Mouse (Mus musculus) layer of hippocampus, adult 9-11 months (tissue): ENCODE results near the gene Ppp6r1.

Source experiments
- DNase-seq: peaks from one replicate; pipeline ENCODE4 v3.0.0; 2022

The Ppp6r1 gene

DNA sequence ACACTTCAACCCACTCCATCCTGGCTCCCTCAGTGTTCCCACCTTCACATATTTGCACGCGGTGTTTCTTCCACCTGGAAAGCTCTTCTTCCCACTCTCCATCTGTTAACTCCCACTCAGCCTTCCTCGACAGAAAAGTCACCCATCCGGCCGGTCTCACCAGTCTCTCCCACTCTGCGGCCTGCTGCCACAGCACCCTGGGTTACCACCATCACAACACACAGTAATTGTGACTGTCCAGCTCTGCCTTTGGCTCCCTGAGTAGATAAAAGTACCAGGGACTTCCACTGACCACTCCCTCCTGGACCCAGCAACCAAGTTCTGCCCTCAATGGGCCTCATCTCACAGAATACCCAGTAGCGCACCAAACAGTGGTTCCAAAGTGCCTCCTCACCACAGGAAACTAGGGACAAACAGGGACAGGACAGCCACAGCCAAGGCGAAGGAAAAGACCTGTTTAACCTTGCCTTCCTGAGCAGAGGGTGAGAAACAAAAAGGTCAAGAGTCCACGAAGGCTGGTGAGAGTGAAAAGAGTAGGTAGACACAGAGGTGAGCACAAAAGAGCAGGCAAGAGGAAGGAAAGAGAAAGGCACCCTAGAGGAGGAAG lies 1.2 kb downstream of the Ppp6r1 start:
- no peak for DNase-seq

DNA sequence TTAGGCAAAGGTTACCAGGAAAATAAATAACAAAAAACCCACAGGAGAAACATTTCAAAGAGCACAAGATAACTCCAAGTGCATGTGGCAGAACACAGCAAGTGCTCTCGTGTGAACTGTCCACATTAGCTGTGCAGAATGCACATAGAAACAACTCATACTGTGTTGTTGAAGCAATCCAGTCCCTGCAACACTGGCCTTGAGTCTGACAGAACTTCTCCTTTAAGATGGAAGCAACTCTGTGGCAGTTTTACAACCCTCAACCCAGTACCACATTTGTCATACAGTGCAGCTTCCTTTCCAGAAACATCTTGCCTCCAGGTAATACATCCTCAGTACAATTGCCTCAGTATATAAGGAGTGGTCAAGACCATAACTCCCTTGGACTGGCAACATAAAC lies 2.0 kb downstream of the Ppp6r1 start:
- no peak for DNase-seq

DNA sequence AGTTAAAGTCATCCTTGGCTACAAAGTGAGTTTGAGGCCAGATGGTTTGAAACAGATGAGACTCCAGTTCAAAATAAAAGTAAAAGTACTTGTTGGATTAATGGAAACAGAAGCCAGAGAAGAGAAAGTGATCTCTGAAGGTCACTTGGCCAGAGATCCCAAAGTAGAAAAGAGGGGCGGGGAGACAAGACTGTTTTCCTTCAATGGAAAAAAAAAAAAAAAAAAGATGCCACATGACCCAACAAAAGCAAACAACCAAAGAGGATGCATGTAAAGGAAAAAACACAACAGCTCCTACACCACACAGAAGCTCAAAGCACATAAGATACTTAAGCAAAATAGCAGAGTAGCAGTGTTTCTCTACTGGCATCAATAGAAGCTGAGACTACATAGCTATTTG lies 2.9 kb downstream of the Ppp6r1 start:
- no peak for DNase-seq

DNA sequence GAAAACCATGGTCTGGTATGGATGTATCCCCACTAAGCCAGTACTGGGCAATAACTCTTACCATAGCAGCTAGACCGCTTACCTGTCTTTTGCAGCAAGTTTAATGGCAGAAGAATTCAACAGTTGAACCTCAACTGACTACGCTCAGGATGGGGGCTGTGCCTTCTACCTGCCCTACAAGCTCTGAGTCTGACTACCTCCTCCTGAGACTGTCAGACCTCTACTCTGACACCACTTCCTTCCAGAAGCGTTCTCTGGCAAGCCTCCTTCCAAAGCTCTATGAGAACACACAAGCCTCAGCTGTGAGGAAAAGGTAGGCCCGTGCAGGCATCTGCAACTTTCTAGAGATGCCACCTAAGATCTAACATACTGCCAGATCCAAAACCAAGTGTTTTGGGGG lies 3.4 kb downstream of the Ppp6r1 start:
- DNase-seq: no peak

DNA sequence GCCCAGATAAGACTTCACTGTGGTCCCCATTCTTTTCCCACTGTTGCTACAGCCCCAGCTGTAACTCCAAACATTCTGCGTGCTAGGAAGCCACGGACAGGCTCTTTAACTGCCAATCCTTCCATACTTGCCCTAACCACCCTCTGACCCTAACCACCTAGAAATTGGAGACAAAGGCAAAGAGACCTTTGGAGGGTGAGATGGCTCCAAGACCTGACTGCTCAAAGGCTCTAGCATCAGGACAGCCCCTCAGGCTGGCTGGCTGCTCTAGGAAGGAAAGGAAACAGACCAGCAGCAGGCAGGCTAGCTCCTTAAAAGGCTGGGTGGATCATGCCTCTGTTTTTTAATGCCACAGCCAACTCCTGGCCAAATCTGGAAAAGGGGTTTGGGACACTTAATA lies 4.6 kb downstream of the Ppp6r1 start:
- DNase-seq: no peak

DNA sequence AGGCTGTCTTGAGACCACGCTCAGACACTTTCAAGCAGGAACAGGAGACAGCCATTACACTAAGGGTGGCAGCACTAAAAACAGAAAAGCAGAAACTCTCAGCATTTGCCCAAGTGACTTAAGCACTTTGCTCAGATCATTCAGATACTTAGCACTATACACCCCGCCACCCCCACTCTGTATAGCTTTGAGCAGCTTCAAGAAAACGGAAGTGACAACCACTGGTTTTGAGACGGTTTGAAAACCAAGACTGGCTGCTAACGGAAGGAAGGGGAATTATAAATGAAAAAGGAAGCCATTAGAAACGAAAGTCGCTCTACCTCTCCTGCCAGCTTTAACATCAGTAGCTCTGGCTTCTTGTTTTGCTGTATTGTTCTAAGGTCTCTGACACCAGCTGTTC lies 5.0 kb downstream of the Ppp6r1 start:
- peak; percentile 78 for DNase-seq

DNA sequence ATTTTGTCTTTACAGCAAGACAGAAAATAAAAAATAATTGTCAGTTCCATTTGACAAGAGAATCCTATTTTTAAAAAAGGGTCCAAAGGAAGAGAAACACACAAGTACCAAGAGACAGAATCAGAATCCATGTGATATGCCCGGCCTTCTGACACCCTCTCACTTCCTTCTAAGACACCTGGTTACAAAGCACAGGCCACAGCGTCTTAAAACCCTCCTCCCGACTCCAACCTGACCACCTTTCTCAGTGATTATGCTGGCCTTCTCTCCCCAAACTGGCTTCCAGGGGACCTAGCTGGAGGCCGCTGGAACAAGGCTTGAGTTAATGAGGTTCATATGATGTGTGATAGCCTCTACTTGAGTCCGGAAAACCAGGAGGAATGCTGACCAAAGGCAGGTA lies 5.5 kb downstream of the Ppp6r1 start:
- DNase-seq: no peak

DNA sequence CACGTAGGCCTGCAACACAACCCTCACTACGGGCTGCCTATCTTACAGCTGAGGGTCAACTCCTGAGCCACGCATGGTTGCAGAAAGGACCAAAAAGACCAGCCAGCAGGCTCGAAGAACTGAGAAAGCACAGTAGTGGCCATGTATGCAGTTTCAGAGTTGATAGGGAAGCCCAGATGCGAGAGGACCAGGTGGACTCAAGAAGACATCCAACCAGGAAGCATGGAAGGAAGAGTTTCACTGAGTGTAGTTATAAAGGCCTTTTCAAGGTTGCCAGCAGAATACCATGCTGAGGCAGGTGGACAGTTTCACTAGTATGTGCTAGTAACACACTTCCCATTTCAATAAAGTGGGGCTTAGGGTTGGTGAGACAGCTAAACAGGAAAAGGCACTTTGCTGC lies 6.1 kb downstream of the Ppp6r1 start:
- DNase-seq: no peak

DNA sequence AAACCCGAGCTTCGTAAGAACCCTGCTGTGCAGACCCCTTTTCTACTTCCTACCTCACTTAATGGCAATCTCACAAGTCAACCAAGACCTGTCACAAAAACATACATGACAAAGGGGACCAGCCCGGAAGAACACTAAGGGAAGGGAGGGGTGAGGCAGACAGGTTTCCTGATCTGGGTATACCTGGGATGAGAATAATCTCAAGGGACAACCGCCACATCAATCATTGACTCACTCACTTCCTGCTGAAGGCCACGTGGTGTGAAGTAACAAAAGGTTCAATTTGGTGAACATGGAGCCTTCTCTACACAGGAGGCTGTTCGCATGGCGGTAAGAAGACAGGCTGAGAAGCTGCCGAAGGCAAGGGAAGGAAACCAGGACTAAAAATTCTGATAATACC lies 7.2 kb downstream of the Ppp6r1 start:
- DNase-seq: no peak

DNA sequence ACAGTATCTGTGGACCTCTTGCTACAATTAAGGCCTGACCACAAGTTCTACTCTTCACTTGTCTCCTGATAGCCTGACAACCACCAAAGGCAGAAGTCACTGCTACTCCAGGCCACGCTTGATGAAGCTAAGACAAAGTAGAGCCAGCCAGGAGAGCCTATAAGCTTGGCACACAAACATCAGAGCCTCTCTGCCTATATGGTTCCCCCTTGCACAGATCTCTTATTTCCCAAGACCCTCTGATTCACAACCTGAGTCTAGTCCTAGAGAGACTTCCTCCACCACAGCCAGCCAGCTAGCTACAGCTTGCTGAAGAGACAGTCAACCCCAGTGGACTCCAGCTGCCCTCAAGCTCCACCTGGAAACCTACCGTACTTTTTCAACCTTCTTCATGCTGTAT lies 10.8 kb downstream of the Ppp6r1 start:
- no peak for DNase-seq

DNA sequence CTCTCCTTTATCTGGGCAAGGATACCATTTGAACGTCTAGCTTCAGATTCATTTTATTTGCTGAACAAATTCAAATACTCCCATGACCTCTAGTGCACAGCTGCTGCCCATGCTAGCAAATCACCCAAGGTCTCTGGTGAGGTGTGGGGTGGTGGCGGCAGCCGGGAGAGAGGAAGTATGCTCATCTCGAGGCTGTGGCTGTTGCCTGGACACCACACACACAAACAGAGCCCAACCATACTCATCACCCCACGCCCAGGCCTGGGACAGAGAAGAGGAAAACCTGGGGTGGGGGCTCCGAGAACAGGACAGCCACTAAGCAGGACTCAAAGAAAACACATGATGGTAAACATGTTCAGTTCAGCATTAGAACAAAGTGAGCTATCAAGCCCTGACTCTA lies 11.5 kb downstream of the Ppp6r1 start:
- DNase-seq: no peak

DNA sequence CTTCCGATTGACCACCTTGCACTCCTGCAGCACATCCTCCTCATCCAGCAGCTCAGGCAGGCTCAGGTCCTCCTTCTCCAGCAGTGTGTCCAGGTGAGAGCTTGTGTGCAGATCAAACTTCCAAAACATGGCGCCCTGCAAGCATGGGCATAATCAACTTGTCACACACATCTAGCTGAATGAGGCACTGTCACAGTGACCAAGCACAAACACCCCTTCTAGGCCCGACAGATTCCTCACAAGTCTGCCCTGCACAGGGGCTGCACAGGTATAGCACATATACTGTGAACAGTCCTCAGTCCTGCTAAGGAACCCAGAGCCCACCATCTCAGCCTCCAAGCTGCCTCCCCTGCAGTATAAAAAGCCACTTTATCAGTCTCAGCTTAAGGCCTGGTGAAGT lies 12.0 kb downstream of the Ppp6r1 start:
- DNase-seq: no peak

DNA sequence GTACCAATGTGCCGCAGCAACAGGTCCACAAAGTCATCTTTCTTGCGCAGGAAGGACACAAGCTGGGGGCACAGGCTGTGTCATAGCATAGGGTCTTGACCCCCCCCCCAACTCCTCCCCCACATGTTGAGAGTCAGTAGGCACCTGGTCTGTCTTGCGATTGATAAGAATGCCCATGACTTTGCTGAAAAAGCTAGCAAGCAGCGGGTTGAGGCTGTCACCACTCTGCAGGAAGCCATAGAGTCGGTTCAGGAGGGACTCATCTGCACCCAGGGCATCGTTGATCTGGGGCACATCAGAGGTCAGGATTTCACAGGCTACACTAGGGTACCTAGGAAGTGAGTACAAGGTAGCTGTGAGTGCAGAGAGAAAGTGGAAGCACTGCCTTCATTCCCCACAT lies 15.6 kb downstream of the Ppp6r1 start:
- DNase-seq: no peak

DNA sequence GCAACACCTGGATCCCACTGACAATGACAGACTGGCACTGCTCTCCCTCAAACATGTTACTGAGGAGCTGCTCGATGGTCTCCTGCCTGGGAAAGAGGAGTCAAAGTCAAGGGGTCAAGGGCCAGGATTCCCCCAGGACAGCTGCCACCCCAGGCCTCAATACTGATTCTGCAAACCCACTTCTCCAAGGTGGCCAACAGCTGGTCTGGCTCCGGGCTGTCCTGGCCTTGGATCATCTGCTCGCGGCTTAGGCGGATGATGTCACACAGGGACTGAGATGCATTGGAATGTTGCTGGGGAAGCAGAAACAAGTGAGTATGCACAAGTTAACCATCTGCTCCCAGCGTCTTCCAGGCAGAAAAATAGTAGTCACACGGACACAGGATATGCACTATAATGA lies 16.9 kb downstream of the Ppp6r1 start:
- DNase-seq: no peak

DNA sequence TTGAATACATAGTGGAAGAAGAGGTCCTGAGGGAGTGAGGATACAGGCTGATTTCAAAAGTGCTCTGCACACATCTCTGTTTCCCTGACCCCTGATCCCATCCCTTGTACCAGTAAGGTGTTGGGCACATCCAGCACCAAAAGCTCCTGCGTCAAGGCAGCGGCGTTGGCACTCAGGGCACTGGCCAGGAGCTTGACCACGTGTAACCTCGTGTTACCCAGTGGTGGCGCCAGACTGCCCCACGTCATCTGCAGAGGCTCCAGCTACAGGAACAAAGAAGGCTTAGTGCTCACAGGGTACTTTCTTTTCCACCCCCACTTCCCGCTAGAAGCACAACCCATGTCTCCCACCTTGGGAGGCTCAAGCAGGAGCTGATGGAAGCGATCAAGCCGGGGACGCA lies 17.7 kb downstream of the Ppp6r1 start:
- DNase-seq: peak; percentile 65

DNA sequence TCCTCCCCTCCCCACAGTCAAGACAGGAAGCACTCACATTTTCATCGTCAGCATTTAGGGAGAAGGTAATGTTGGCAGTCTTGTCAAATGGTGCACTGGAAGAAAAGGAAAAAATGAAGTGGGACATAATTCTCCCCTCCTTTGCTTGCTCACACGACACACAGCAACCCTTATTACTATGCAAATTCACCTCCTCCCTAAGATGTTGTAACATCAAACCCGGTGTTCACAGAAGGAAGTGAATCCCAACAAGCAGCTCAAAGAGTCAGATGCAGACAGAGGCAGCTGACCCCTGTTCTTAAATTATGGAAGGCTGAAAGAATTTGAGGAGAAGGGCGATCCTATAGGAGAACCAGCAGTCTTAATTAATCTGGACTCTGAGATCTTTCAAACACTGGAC lies 22.6 kb downstream of the Ppp6r1 start:
- no peak for DNase-seq

DNA sequence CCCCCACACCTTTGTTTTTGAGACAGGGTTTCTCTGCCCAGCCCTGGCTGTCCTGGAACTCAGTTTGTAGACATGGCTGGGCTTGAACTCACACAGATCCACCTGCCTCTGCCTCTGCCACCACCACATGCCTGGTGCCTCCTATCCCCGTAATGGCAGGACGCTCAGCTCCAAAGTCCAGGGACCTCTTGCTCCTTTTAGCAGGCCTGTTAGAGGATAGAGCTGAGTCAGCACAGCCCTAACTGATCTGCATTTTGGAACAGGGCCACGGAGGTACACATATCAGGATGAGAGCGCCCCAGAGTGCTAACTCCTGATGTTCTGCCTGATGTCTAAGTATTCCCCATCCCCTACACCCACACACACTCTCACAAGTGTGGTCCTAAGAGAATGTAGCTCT lies 27.8 kb downstream of the Ppp6r1 start, which contains the start of gene Tmem86b:
Tmem86b (minus strand) TSS at position 392 of the 400 bp plus-strand sequence.
- no peak for DNase-seq

DNA sequence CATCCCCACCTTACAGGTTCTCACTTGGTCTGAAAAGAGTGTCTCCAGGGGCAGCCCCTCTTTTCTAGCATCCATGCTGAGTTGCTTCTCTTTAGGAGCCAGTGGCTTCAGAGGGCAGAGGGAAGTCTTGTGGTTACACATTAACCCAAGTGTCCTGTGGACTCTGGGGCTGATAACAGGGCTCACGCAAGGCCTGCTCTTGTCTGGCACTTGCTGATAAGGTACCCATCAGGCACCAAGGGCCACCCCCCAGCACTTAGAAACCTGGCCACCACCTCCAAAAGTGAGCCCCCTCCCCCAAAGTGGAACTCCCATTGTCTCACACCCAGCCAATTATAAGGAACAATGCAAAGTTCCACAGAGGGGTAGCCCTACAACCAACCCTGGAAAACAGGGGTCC lies 28.6 kb downstream of the Ppp6r1 start:
- no peak for DNase-seq

DNA sequence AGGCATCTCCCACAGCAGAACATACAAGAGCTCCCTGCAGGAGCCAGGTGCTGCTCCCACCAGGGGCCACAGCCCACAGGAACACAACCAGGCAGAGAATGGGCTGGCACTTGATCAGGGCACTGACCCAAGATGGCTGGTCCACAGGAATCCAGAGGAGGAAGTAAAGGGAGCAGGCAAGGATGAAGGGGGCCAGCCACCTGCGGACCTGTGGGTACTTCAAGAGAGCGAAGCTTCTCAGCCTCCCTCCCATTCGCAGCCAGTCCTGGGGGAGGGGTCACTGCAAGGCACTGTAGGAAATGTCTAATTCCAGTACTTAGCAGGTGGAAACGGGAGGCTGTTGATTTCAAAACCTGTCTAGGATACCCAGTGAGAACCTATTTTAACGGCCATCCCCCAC lies 29.2 kb downstream of the Ppp6r1 start:
- no peak for DNase-seq

DNA sequence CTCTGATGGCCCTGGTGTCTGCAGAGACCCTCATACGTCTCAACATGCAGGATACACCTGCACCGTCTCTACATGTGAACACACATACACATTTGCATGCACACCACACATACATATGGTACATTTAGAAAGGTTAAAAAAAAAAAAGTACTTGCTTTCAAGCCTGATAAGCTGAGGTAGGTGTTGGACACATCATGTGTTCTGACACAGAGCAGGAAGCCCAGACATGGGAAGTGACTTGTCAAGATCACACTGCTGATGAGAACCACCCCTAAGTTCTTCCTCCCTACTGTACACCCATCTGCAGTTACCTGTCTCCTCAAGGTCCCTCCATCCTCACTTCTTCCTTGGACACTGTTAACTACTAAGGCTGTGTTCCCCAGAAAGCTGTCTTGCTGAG lies 32.9 kb downstream of the Ppp6r1 start:
- DNase-seq: no peak

DNA sequence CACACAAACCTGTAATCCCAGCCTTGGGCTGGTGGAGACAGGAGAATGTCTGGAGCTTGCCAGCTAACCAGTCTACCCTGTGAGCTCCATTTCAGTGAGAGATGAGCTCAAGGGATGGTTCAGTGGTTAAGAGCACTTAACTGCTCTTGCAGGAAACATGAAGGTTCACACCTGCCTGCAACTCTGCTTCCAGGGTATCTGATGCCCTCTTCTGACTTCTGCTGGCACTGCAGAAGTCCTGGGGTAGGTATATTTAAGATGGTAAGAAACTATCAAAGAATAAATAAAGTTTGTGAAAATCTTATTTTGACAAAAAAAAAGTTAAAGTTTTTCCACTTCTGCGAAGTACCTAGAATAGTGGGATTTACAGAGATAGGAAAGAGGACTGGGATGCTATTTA lies 34.5 kb downstream of the Ppp6r1 start:
- no peak for DNase-seq

DNA sequence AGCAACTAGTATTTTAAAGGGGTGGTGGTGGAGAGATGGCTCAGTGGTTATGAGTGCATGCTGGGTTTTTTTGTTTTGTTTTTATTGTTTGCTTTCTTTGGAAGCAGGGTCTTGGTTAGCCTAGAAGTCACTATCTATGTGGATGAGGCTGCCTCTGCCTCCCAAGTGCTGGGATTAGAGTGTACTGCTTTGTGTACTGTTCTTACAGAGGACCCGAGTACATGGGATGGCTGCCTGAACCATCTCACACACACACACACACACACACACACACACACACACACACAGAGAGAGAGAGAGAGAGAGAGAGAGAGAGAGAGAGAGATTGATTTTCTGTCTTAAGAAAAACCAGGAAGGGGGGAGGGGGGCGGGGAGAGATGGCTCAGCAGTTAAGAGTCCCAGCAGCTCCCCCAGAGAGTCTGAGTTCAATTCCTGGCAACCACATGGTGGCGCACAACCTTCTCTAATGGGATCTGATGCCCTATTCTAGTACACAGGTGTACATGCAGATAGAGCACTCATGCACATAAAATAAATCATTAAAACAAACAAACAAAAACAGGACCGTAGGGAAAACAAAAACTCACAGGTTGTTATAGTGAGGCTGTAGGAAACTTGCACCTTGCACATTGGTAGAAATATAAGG lies 35.2 kb downstream of the Ppp6r1 start:
- DNase-seq: no peak

DNA sequence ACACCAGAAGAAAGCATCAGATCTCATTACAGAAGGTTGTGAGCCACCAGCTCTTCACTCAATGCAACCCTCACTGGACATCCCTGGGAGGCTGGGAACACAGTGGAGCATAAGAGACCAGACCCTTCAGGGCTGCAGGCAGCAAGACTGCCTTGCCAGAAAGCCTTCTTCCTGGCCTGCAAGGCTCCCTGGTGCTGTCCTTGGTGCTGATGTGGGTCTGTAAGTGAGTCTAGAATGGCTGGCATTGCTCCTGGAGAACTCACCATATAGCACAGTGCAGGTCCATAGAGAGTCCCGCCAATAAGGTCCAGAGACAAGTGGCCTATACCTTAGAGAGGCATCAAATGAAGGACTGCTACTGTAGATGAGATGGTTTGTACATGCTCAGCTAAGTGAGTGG lies 38.8 kb downstream of the Ppp6r1 start:
- no peak for DNase-seq

DNA sequence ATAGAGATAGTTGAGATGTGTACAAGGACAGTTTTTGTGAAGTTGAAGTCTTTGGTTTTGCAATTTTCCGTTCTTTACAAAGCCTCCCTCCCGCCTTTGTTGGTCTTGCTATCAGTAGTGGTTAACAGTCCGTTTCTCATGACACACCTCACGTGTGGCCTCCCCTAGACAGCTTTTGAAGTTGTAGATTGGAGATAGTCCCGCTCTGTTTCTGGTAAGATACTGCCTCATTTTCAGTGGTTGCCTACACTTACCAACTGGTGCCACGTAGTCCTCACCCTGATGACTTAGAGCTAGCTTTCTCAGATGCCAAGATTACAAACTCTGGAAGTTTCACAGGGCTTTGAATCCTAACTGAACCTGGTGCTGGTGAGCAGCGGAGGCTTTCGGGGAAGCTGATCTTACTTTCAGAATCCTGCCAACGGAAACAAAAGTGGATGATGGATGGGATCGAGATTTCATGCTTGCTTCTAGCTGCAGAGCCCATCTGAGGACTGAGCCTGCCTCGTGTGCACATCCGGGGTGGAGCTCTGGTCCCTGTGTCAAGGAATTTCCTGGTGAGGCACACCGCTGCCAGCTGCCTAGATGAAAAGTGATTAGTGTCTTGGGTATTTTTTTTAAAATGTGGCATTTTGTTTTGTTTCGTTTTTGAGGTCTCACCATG lies 44.9 kb downstream of the Ppp6r1 start:
- DNase-seq: no peak

DNA sequence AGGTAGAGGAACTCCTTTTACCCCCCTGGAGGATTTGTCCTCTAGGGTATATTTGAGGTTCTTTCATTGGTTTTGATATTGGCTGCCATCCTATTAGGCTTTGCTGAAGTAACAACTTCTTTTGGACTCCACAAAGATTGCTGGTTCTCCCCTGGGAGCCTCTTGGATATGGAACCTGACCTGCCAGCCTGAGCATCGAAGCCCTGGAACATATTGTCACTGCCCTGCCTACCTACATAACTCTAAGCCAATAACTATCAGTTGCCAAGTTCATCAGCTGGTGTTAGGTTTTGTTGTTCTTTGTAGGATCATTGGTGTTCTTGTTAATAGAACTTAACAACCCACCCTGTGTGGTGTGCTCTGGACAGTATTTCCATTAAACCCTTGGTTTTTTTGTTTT lies 45.9 kb downstream of the Ppp6r1 start:
- DNase-seq: no peak
